In the genomic region with DNA sequence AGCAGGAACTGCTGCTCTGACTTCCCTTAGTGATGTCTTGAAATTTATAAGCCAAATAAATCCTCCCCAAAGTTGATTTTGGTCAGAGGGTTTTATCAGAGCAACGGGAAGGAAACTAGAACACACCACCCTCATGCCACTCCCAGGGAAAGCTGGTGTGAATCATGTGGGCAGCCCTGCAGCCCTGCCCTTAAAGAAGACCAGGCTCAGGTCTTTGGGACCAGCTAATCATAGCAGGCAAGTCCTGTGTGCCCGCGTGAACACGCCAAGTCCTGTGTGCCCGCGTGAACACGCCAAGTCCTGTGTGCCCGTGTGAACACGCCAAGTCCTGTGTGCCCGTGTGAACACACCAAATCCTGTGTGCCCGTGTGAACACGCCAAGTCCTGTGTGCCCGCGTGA, we compare ENCODE assay signal across 33 mouse cellular contexts. TPM values are rescaled to one million over a fixed set of nuclear protein-coding genes. Genes with fewer than 3 reads are reported as not detected.
"Had no signal": no experiment of that assay in that cellular context is flagged by ENCODE, and none has a peak within 500 bp of the region (broad histone marks: within the 10 kb centered on the region; RNA-seq: fewer than 3 reads in every experiment).

No protein-coding gene starts in this region.

- H3K4me2 ChIP-seq: embryonic facial prominence, embryonic 12.5 days; embryonic facial prominence, embryonic 13.5 days; embryonic facial prominence, embryonic 15.5 days; forebrain, embryonic 12.5 days; forebrain, embryonic 13.5 days had no signal

- H3K9ac ChIP-seq: embryonic facial prominence, embryonic 12.5 days; embryonic facial prominence, embryonic 13.5 days; embryonic facial prominence, embryonic 15.5 days; forebrain, embryonic 12.5 days; forebrain, embryonic 13.5 days; forebrain, postnatal 0 days had no signal

- H3K27me3 ChIP-seq: forebrain, embryonic 13.5 days had no signal

- H3K36me3 ChIP-seq: embryonic facial prominence, embryonic 10.5 days; embryonic facial prominence, embryonic 12.5 days; embryonic facial prominence, embryonic 13.5 days; embryonic facial prominence, embryonic 15.5 days; forebrain, embryonic 10.5 days had no signal

- ATAC-seq: forebrain, embryonic 13.5 days; forebrain, embryonic 14.5 days; forebrain, embryonic 16.5 days; forebrain, postnatal 0 days had no signal

- H3K27ac ChIP-seq: embryonic facial prominence, embryonic 10.5 days; embryonic facial prominence, embryonic 12.5 days; embryonic facial prominence, embryonic 13.5 days; embryonic facial prominence, embryonic 15.5 days; forebrain, embryonic 10.5 days; forebrain, embryonic 12.5 days; forebrain, embryonic 13.5 days; gastrocnemius, adult 2 months; heart, adult 2 months had no signal

- H3K4me3 ChIP-seq: embryonic facial prominence, embryonic 10.5 days; embryonic facial prominence, embryonic 12.5 days; embryonic facial prominence, embryonic 13.5 days; embryonic facial prominence, embryonic 15.5 days; erythroblast, embryonic 14.5 days; forebrain, embryonic 10.5 days; forebrain, embryonic 12.5 days; forebrain, embryonic 13.5 days; gastrocnemius, adult 2 months; heart, adult 2 months had no signal

- H3K9me3 ChIP-seq: embryonic facial prominence, embryonic 10.5 days; embryonic facial prominence, embryonic 13.5 days; embryonic facial prominence, embryonic 15.5 days; forebrain, embryonic 10.5 days; forebrain, embryonic 12.5 days; forebrain, embryonic 13.5 days had no signal

- DNase-seq: cerebellum, adult 18-20 months; cerebellum, adult 2 months; cerebellum, adult 8-10 months; cerebellum, adult 9-10 months; cerebellum, adult 9-11 months; cerebellum, postnatal 10 days; cerebellum, postnatal 14 days; cerebellum, postnatal 25 days; cerebellum, postnatal 36 days; embryo, embryonic 11 days; forebrain, postnatal 0 days; gastrocnemius, adult 2 months; gastrocnemius, postnatal 10 days; gastrocnemius, postnatal 14 days; gastrocnemius, postnatal 25 days; gastrocnemius, postnatal 36 days; heart, adult 18-20 months; heart, adult 2 months had no signal

RNA-seq across cellular contexts. Expression of gene Sptbn2, which starts 5.8 kb away (rescaled TPM):
- total RNA-seq: granulocyte monocyte progenitor cell, adult 5-6 weeks had no signal
- polyA plus RNA-seq: erythroblast, embryonic 14.5 days had no signal

RNA-seq across cellular contexts. Expression of gene Gm960, which starts 18.3 kb away (rescaled TPM):
- total RNA-seq: common myeloid progenitor, adult 5-6 weeks; gastrocnemius, adult 8-10 months; gastrocnemius, postnatal 25 days; gastrocnemius, postnatal 4 days; granulocyte monocyte progenitor cell, adult 5-6 weeks; heart, adult 18-20 months; heart, adult 2 months; heart, adult 8-10 months had no signal
- polyA plus RNA-seq: heart, adult 2 months had no signal
